Mouse (Mus musculus): ENCODE data around the gene Pygo2.

Pygo2 gene

DNA sequence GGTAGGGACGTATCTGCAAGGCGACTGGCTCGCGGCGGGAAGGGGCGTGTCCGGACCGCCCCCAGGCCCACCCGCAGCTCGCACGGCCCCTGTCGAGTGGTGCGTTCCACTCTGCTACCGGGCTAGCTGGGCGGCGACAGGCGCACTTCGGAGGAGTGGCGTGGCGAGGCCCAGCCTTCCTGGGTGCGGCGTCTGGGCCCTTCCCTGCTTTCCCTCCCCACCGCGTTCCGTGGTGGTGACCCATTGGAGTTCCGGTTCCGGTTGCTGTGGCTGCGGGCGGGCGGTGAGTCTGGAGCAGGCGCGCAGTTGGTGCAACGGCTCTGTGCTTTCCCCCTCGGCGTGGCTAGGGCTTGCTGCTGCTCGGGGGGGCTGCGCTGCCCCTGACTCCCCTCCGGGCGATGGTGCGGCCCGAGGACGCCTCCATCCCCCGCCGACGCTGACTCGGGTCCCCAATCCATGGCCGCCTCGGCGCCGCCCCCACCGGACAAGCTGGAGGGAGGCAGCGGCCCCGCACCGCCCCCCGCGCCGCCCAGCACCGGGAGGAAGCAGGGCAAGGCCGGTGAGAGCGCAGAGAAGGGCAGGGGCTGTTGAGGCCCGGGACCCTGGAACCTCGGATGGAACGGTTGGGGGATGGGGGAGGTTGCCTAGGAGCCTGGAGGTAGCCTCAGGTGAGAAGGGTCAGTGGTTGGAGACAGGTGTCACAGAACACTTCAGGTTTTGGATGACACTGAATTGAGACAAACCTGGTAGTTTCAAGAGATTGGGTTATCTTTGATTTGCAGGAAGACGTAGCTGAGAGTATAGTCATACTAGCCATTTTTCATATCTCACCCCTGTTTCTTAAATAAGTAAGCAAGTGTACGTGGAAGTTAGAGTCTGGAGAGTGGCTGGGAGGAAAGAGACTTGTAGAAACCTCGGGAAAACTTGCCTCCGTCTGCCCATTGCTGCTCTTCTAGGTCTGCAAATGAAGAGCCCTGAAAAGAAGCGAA, at the start of gene Pygo2:
Gene Pygo2, plus strand, starts transcription at position 44 of the 989 bp plus-strand sequence.
- DNase-seq (ENCODE audit: low spot score in 2 of 2): peak; percentile 94 to 95

DNA sequence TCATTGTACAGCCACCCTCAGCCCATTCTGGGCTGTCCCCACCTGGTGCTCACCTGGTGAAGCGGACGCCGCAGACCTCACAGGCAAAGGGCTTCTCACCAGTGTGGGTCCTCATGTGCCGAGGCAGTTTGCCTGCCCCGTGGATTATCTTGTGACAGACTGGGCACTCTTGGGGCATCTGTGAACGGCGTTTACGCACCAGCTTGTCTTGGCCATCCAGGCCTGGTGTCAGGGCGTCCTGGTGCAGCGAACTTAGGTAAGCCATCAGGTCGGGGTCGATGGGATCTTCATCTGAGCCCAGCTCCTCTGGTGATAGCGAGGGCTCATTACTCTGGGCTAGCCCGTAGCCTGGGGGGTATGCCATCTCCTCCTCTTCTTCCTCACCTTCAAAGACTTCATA, 49.7 kb upstream of the Pygo2 start:
- DNase-seq (ENCODE audit: low spot score in 2 of 2): no peak

DNA sequence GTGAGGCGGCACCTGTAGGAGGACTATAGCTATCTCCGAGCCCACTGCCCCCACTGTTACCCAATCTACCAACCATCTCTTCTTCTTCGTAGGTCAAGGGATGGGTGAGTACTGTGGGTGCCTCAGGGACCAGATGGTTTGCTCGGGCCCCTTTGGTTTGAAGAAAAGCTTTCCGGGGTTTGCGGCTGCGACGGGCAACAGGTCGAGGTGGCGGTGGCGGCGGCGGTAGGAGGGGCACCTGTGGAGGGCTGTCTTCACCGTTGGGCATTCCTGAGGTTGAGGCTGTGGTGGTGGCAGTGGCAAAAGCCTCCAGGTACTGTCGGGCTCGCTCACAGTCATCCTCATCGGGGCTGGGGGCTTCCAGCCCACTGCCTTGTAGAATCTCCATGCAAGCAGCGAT, 49.3 kb upstream of the Pygo2 start:
- no peak for DNase-seq (ENCODE audit: low spot score in 2 of 2)

DNA sequence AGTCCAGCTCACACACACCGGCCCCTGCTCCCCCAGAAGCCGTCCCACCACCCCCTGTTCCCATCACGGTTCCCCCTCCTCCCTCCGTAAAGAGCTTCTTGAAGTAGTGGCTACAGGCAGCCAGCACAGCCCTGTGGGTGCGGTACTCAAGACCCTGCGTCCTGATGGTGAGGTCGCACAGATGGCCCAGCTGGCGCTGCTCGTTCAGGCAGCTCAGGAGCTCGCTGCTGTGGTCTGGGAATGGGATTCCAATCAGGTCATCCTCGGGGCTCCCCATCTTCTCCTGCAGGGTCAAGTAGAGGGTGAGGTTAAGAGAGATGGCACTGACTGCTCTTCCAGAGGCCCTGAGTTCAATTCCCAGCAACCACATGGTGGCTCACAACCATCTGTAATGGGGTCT, 48.8 kb upstream of the Pygo2 start:
- no peak for DNase-seq (ENCODE audit: low spot score in 2 of 2)

DNA sequence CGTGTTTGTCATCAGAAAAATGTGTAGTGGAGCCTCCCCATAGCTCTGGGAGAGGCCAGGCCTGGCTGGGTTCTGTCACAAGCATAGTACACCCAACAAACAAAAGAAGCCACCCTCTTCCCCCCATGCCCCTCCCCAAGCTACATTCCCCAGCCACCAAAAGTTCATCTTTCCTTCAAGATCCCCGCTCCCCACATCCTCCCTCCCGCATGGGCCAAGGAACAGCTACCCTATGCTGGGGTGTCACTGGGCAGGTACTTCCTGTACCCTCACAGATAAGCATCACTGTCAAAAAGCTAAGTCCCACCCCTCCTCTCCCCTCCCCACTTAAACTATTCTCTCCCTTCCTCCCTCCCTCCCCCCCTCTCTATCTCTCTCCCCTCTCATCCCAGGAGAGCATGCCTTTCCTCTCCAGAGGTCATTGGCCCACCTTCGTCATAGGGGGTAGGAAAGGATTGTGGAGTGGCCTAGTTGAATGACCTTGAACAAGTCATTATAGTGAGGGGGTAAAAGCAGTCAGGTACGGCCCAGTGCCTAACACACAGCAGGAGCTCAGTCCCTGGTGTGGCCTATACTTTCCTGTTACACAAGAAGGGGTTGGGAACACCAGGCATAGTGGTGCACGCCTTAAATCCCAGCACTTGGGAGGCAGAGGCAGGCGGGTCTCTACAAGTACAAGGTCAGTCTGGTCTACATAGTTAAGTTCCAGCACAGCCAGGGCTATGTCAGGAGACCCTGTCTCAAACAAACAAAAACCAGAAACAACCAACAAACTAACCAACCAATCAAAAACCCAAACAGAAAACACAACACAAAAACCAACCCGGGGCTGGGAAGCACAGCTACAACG, 47.8 kb upstream of the Pygo2 start:
- no peak for DNase-seq (ENCODE audit: low spot score in 2 of 2)

DNA sequence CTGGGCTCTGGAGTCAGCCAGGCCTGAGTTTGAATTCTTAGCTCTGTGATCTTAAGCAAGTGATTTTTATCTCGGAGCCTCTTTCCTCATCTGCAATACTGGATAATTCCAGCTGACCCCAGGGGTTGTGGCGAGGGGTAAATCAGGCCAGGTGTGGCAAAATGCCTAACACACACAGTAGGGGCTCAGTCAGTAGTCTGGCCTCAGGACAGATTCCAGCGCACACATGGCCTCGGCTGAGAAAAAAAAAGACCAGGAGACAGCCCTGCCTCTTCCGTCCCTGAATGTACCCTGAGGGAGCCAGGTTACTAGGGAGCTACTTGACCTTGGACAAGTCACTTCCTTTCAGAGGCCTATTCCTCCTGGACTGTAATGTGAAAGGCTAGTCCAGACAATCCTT, 47.1 kb upstream of the Pygo2 start:
- no peak for DNase-seq (ENCODE audit: low spot score in 2 of 2)

DNA sequence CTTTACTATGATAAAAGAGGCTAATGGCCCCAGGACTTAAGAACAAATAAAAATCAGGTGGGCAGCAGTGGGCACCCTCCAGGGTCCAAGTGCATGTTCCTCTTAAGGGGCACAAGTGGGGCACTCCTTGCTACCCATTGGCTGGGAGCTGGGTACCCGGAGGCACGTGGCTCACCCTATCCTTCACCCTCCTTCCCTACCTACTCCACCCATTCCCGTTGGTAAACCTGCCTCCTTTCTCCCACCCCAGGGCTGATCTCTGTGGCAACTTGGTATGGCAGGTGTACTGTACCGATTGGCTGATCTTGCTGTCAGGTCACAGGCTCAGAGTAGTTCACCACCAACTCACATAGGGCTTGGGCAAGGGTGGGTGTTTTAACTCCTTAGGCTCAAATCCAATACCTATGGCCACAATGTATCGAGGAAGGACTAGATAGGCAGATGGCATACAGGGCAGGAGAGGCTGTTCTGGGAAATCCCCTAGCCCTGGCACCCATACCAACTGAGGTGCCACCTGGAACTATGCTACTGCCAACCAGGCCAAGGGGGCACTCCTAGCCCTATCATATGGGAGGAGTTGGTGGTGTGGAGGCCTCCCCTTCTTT, 46.3 kb upstream of the Pygo2 start:
- DNase-seq (ENCODE audit: low spot score in 2 of 2): no peak

DNA sequence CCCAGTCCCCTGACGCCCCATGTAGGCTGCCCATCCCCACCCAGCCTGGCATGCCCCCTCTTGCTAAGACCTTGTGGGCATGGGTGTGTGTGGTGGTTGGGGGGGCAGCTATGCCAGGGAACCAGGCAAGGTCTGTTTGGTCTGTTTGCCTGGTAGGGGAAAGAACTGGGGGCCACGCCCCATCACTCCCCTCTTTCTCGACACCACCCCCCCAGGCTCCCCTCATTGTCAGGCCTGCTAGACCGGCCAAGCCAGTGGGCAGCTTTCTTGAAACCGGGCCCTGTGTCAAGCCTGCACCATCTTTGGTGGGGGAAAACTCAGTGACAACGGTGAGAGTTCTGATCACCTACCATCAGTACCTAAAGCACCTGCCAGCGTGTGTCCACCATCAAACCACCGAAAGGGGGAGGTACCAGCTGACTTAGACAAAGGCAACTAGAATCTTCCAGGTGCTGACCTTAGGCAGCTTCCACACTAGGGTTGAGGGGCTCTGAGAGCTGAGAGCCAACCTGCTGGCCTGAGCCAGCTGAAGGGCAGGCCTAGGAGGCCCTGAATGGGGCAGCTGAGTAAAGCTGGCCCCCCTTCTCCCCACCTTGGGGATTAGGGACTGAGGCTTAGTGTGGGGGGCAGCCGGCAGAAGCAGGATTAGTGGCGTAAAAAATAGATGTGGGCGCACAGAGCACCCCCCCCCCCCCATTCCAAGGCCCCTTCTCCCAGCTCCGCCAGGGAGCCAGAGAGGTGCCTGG, 45.5 kb upstream of the Pygo2 start:
- DNase-seq (ENCODE audit: low spot score in 2 of 2): no peak

DNA sequence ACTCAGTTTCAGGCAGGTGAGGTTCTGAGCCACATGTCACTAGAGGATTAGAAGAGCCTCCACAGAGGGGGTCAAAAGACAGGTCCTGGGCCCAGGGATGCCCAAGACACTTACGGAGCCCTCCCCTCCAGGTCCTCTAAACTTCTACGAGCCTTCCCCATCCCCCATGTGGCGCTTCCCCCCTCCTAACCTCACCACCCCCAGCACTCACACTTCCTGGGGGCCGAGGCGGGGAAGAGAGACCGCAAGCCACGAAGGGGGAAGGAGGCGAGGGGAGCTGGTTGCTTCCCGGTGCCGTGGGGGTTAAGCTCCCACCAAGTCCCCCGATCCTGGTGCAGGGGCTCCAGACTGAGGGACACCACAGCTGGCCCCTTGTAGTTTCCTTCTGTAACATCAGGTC, 44.6 kb upstream of the Pygo2 start:
- DNase-seq (ENCODE audit: low spot score in 2 of 2): peak; percentile 46 to 55

DNA sequence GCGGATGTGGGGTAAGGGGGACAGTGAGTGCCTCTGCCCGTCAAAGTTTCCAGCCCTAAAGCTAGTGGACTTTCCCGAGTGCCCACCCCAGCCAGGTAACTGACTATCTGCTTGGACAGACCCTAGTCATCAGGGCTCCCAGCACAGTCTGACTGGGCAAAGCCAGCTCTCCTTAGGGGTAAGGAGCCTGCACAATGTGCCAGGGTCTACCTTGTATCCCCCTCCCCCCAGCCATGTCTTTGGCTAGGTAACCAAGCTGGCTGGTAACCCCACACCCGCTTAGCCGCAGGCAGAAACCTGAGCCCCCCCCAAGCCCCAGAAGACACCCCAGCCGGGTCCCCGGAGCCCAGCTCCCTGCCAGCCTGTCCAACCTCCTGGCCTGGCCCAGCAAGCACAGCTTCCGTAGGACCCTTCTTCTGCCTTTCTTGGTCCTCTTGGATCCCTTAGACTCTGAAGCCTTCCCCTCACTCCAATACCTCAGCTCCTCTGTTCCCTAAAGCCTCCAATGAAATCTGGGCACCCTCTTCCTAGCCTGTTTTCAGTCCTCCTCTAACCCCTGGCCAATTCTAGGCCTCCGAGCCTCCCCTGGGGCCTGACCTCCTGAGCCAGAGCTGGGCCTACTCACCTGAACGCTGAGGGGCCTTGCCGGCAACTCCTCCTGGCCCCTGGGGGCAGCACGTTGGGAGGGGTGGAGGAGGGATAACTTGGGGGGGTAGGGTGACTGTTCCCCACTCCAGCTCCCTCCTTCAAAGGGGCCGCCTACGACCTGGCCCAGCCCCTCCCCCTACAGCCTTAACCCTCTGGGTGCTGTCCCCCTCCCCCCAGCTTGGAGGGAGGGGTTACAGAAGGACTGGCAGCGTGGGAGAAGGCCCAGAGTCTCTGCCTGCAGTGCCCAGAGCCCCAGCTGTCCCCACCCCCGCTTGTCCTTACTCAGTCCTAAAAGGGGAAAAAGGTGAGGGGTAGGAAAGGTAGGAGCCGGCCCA, 43.3 kb upstream of the Pygo2 start:
- DNase-seq (ENCODE audit: low spot score in 2 of 2): peak; percentile 37 to 46

DNA sequence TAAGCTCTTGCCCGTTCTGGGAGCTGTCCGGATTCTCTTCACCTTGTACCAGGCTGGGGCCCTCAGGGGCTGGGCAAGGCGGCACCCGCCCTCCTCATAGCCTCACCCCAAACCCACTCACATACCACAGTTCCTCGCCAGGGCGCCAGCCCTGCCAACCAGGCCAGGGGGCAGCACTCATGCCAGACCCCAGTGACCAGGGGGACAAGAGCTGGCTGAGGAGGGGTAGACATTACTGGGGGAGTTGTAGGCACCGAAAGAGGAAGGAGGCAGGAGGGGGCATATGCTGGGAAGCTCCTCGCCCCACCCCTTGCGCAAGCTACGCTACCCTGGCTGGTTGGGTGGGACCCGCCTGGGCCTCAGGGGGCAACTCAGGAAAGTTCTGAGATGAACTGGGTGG, 42.4 kb upstream of the Pygo2 start:
- DNase-seq (ENCODE audit: low spot score in 2 of 2): no peak

DNA sequence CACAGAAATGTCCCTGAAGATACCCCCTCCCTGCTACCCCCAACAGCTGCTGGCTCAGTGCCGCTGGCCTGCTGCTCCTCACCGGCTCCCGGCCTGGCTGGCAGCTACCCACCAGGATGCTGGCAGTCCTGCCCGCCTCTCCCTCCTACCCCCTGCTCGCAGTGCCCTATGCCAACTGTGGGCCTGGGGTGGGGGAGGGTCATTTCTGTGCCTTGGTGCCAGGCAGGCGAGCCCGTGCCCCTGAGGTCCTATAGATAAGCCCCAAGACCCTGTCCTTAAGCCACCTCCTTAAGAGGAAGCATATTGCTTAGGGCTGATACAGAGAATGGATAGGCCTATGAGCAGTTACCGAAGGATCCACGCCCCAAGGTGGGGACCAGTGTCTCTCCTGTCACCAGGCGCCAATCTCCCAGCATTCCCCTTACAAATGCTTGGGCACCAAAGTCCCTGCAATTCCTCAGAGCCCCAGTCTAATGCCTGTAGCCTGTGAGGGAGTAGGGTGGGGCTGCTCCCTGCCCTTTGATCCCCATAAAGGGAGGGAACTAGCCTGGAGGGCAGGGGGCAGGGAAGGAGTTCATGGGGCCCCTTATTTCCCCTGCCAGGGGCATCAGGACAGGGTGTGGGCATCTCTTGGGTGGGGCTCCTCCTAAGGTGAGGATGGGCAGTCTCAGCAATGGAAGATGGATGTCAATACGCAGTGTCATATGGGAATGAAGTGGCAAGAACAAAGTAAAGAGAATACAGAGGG, 41.7 kb upstream of the Pygo2 start:
- no peak for DNase-seq (ENCODE audit: low spot score in 2 of 2)

DNA sequence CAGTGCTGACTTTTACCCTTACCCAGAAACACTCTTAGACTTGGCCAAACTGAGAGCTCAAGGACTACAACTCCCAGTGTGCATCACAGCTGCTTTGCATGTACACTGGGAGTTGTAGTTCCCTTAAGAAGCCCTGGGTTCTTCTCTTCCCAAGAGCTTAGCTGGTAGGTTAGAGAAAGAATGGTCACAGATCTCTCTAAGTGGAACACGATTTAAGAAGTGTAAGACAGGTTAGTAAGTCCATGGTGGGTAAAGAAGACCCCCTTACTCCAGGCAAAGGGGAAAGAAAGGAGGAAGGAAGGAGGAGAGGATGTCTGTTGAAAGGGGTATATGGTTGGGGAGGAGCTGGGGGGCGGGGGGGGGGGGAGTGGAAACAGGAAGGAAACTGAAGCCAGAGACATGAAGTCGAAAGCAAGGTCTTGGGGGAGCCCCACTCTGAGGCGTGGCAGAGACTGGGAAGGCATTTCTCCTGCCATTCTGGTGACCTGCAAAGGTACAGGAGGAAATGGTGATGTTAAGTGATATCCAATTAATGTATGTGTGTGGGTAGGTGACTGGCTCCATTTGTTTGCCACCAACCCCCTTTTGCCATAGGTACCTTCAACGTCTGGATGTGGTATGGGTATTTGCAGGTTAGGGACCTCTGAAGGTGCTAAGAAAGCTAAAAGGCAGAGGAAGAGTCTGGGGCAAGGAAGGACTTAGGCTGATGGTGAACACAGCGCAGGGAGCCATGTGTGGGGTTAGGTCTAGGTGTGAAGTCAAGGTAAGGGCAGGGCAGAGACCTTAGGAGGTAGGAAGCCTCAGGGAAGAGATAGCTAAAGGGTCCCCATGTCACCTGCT, 40.9 kb upstream of the Pygo2 start:
- DNase-seq (ENCODE audit: low spot score in 2 of 2): peak; percentile 74 to 79

DNA sequence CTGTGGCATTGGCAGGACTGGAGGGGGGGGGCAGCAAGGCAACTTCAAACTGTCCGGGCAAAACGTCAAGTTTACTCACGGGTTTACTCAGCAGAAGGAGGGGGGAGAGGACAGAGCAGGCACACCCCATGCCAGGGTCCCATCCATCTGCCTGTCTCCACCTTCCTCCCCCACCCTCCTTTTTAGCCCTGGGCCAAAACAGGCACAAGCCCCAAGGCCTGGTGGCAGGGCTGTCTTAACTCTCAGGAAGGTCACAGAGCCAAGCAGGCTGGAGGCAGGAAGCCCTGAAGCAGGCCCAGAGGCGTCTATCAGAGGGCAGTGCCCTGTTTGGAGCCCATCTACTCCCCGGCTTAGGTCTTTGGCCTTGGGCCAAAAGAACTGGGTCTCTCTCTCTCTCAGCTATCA, 39.9 kb upstream of the Pygo2 start:
- peak in 1 of 2 experiments; percentile 38 for DNase-seq (ENCODE audit: low spot score in 2 of 2)

DNA sequence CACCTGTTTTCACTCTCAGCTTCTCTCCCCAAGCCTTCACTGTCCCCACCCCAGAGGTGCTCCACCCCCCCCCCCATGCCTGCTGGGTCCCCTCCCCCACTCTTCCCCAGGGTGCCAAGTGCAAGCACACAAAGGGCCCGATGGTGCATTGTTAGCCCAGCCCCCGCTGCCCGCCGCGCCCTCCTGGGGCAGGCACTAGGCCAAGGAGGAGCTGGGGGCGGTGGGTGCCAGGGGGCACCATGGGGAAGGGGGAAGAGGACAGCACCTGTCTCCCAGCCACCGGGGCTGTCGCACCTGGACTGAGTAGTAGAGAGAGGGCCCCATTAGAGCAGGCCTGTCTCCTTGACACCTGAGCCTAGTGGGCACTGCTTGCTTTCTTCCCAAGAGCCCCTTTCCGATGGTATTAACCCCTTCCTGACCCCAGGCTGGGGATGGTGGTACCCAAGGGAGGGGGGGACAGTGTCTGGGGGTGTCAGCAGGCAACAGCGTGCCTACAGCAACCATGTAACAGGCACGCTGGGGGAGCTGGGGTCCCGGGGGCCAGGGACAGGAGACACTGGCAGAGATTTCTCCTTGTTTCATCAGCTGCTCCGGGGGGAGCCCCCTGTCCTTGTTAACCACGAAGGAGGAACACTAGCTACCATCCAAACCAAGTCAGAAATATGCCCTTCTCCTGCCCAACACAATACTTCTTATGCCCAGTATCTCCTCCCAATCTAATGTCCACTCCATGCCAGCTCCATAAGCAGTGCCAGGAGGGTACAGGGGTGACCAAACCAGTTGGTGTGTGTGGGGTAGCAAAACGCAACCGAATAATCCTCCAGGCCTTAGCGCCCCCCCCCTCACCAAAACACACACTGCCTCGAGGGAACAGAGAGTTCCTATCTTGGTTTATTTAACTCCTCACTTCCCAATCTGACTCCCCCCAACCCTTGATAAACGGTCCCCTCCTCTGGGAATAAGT, 39.0 kb upstream of the Pygo2 start:
- DNase-seq (ENCODE audit: low spot score in 2 of 2): peak; percentile 70 to 75

DNA sequence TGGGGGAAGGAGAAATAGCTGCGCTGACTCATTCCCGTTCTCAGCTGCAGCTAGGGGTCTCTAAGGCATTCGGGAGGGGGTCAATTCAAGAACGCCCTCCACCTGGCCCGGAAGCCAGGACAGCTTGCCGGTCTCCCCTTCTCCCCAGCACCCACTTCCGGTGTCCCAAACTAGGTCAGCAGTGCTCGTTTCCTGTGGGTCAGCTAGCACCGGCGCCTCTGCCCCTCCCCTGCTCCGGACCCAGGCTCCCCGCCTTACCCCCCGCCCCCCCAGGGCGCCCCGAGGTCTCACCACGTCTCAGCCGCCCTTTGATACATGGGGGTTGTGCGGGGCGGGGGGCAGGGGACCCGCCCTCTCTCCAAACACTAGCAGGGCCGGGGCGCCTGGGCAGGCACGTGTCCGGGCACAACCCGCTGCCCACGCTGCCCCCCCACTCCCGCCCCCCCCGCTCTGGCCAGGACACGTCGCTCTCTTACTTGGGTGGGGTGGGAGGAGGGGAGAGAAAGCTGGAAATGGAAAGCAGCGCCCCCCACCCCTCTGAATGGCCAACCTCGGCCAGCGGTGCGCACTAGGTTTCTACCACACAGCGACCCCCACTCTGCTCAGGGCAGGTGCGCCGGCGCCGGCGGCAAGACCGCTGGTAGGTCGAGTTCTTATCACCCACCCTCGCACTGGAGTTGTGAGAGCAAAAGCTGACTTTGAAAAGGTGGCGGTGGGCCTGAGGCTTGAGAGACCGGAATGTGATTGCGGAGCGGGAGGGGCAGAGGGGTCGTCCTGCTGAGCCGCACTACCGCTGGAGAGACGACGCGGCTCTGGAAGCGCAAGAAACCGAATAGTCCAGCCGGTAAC, 38.1 kb upstream of the Pygo2 start:
- peak; percentile 41 to 45 for DNase-seq (ENCODE audit: low spot score in 2 of 2)

Measured in spleen, postnatal 36 days (tissue).